Mouse (Mus musculus): ENCODE measurements around the gene Kif1a.

DNA sequence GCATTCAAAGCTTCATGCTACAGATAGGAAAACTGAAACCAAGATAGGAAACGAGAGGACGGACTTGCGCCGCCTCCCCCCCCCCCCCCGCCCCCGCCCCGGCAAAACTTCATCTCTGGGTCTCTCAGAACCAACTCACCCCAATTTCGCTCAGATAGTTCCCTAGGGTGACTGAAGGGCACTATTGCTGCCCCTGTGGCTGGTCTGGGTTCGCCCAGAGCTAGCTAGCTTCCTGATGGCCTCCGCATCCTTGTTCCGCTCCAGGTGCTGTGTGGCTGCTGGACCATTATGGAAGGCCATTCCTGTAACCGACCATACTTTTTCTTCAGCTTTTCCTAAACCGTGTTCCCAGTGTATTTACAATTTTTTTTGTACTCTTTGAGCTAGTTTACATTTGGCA, 13.7 kb upstream of the Kif1a start:
- TF ChIP-seq FLI1 (IDR thresholded peaks at IDR 0.05; ENCODE audit: low read length) (no peak), GATA1 (IDR thresholded peaks at IDR 0.05; ENCODE audit: borderline replicate concordance, low read length) (no peak)

Data from megakaryocyte, embryonic 14.5 days (primary cell).